Mouse (Mus musculus) midbrain, embryonic 16.5 days (tissue): Measurements from ENCODE around the gene Dmrt1. TPM values are rescaled to one million over a fixed set of nuclear protein-coding genes. Genes with fewer than 3 reads are reported as not detected.

Source experiments
- ATAC-seq: fragments of 200-750 bp; cut with Nextera tagmentation; 2 replicates; pipeline ENCODE4 v1.8.0; 2017; ENCODE audit warnings: moderate TSS enrichment
- H3K27ac ChIP-seq: fragments of 300-500 bp; sonication (generic); 2 replicates; pipeline ENCODE4 v1.5.1; 2014; ENCODE audit warnings: mild to moderate bottlenecking, low read length, mixed read lengths
- H3K27me3 ChIP-seq: fragments of 300-500 bp; sonication (generic); 2 replicates; pipeline ENCODE4 v1.6.1; 2014; ENCODE audit warnings: low read depth, low read length, mixed read lengths; ENCODE audit not compliant: control insufficient read depth, insufficient read depth
- H3K36me3 ChIP-seq: fragments of 300-500 bp; sonication (generic); 2 replicates; pipeline ENCODE4 v1.6.1; 2014; ENCODE audit warnings: mild to moderate bottlenecking, low read length, moderate library complexity, mixed read lengths; ENCODE audit not compliant: control insufficient read depth, insufficient read depth
- H3K4me1 ChIP-seq: fragments of 300-500 bp; sonication (generic); 2 replicates; pipeline ENCODE4 v1.6.1; 2014; ENCODE audit warnings: mild to moderate bottlenecking, low read length, mixed read lengths; ENCODE audit not compliant: control insufficient read depth, insufficient read depth
- H3K4me2 ChIP-seq: fragments of 300-500 bp; sonication (generic); 2 replicates; pipeline ENCODE4 v1.6.1; 2014; ENCODE audit warnings: mild to moderate bottlenecking, low read length, mixed read lengths
- H3K4me3 ChIP-seq: fragments of 300-500 bp; sonication (generic); 2 replicates; pipeline ENCODE4 v1.5.1; 2014; ENCODE audit warnings: low read depth, mild to moderate bottlenecking, low read length, moderate library complexity, mixed read lengths
- H3K9ac ChIP-seq: fragments of 300-500 bp; sonication (generic); 2 replicates; pipeline ENCODE4 v1.6.1; 2014; ENCODE audit warnings: low read depth, low read length, mixed read lengths
- H3K9me3 ChIP-seq: fragments of 300-500 bp; sonication (generic); replicated peaks from 2 replicates; pipeline ENCODE4 v1.6.1; 2014; ENCODE audit warnings: mild to moderate bottlenecking, low read length, mixed read lengths; ENCODE audit not compliant: control insufficient read depth, poor library complexity, severe bottlenecking
- WGBS: fragments of 180-500 bp; shearing (Covaris S2); extraction: QIAGEN DNeasy Blood & Tissue Kit; methylation state at CpG from one replicate; pipeline ENCODE4 v1.1.7; 2014; 5-methylcytosine and 5-hydroxymethylcytosine counted together
- polyA plus RNA-seq: library from polyadenylated mRNA; unstranded; fragments of >200 nt; fragmentation: Nextera tagmentation; extraction: Ambion mirVana; gene quantifications from 2 replicates; pipeline ENCODE4 v1.2.1, GENCODE M21; 2015

The Dmrt1 gene
- polyA plus RNA-seq, 1 experiment from 2014 or later = not detected

DNA sequence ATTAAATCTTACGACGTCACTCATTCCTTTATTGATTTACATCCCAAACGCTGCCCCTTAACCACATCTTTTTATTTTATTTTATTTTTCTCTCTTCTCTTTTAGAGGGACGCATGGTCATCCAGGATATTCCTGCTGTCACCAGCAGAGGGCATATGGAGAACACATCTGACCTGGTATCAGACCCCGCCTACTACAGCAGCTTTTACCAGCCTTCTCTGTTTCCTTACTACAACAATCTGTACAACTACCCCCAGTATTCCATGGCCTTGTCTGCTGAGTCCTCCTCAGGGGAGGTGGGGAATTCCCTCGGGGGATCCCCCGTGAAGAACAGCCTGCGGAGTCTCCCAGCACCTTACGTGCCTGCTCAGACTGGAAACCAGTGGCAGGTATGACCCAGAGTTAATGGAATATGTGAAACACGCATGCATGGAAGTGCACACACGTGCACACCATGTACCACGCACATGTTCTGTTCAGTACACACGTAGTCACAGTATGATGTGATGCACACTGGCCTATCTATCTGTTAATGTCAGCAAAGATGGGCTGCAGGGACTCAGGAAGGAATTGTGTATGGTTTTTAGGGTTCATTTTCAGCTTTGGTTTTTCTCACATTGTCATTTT is 40.4 kb downstream of the Dmrt1 start:
- H3K27me3 ChIP-seq = no peaks in the 10 kb centered on the region; the same call in 1 of the 2 replicates
- no peaks in the 10 kb centered on the region; the same call in 1 of the 2 replicates for H3K4me1 ChIP-seq
- no peaks in the 10 kb centered on the region for H3K9me3 ChIP-seq
- no peaks in the 10 kb centered on the region for H3K36me3 ChIP-seq
- H3K27ac ChIP-seq = no peak overlapping the region
- ATAC-seq = peak; percentile 85
- H3K9ac ChIP-seq = no peak overlapping the region
- H3K4me2 ChIP-seq = no peak overlapping the region
- H3K4me3 ChIP-seq = no peak overlapping the region
- WGBS = 37% methylated on average over 13 of the region's 13 CpGs

DNA sequence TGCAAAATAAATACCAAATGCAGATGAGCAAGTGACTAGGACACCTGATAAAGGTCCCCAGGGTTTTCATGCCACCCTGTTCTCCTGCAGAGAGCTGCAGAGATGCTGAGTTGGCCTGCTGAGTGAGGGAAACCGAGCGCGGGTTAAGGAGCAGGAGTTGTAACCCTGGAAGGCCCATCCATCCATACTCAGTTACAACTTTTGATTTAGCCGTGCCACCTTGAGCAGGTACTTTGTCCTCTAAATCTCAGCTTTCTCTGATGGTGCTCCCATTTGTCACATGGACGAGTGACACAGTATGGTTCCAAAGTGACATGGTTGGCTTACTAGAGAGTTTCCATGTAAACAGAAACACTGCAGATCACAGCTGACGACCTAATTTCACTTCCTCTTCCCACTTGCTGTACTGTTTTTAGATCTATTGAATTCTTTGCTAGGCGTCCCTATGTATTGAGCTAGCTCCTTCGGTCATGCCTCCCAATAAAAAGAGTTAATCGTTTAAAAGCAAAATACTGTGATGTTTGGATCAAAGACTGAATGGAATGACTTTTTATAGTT is 41.7 kb downstream of the Dmrt1 start:
- H3K9ac ChIP-seq = no peak overlapping the region
- no peak overlapping the region for H3K27ac ChIP-seq
- no peaks in the 10 kb centered on the region; the same call in 1 of the 2 replicates for H3K27me3 ChIP-seq
- no peaks in the 10 kb centered on the region for H3K36me3 ChIP-seq
- WGBS = 75% methylated on average over 9 of the region's 9 CpGs
- H3K4me2 ChIP-seq = no peak overlapping the region
- no peak overlapping the region for H3K4me3 ChIP-seq
- no peaks in the 10 kb centered on the region for H3K9me3 ChIP-seq
- H3K4me1 ChIP-seq = no peaks in the 10 kb centered on the region; the same call in 1 of the 2 replicates
- ATAC-seq = no peak

DNA sequence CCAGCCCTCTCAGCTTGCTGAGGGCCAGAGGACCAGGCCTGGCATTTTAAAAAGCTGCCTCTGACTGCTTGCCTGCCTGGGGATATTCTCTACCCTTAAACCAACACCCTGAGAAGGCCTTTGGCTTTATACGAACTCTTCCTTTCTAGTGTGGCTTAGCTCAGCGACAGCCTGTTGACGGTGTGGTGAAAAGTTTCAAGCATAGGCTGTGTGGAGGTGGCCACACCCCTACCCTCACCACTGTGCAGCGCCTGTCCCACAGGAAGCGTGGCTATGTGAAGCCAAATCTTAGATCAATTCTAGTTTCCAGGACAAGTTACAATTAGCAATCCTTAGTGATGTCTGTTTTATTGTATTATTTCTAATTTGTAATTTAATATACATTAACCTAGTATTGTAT is 44.9 kb downstream of the Dmrt1 start:
- H3K4me1 ChIP-seq = no peaks in the 10 kb centered on the region; the same call in 1 of the 2 replicates
- no peaks in the 10 kb centered on the region for H3K27me3 ChIP-seq
- no peak overlapping the region for H3K4me2 ChIP-seq
- no peak overlapping the region for H3K27ac ChIP-seq
- no peak overlapping the region for H3K9ac ChIP-seq
- H3K36me3 ChIP-seq = no peaks in the 10 kb centered on the region
- no peaks in the 10 kb centered on the region for H3K9me3 ChIP-seq
- H3K4me3 ChIP-seq = no peak overlapping the region
- no peak for ATAC-seq
- WGBS = 65% methylated on average over 5 of the region's 5 CpGs

DNA sequence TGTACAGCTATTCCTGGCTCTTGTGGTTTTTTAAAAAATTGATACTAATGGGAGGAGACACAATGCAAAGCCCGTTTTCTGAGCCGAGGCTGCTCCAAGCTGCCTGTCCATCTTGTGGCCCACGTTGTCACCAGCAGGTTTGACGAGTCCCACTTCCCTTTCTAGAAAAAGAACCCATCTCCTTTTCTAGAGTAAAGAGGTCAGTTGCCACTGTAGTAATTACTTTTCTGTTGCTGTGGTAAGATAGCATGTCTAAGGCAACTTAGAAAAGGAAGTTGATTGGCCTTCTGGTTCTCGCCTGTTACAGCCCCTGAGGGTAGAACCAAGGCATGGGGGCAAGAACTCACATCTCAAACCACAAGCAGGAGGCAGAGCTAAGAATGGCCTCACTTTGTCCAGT is 45.6 kb downstream of the Dmrt1 start:
- Histone ChIP-seq H3K36me3 (no peaks in the 10 kb centered on the region), H3K9me3 (no peaks in the 10 kb centered on the region), H3K9ac (no peak overlapping the region), H3K4me3 (no peak overlapping the region), H3K4me2 (no peak overlapping the region), H3K27ac (no peak overlapping the region), H3K4me1 (no peaks in the 10 kb centered on the region; the same call in 1 of the 2 replicates), H3K27me3 (no peaks in the 10 kb centered on the region)
- 83% methylated on average over 5 of the region's 5 CpGs for WGBS
- no peak for ATAC-seq

- no peak overlapping the region for H3K27ac ChIP-seq
- peaks cover 5% of the 10 kb centered on the region; the same call in 1 of the 2 replicates for H3K9me3 ChIP-seq
- H3K27me3 ChIP-seq = no peaks in the 10 kb centered on the region
- 87% methylated on average over 12 of the region's 12 CpGs for WGBS
- H3K4me3 ChIP-seq = no peak overlapping the region
- no peak for ATAC-seq
- no peak overlapping the region for H3K9ac ChIP-seq
- H3K36me3 ChIP-seq = no peaks in the 10 kb centered on the region
- H3K4me2 ChIP-seq = no peak overlapping the region
- no peaks in the 10 kb centered on the region for H3K4me1 ChIP-seq
Measured at GRCm38 (mm10) chr19:25564430-25564829, 59.0 kb downstream of the Dmrt1 start.

DNA sequence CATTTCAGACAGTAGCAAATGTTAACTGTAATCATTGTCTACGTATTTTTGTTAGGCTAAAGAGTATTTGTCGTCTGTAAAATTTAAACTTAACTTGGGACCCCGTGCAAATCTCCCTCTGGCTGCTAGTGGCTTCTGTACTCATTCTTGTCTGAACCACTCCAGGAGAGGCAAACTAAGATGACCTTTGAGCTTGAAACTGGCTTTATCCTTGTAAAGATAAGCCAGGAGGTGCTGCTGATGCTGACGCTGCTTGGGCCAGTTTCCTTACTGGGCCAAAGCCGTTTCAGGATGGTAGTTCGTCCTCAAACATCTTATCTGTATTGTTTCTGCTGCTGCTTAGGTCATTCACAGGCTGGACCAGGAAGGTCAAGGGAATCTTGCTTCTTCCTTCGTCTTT is 64.4 kb downstream of the Dmrt1 start:
- H3K9me3 ChIP-seq = no peaks in the 10 kb centered on the region
- H3K27ac ChIP-seq = no peak overlapping the region
- H3K27me3 ChIP-seq = no peaks in the 10 kb centered on the region
- H3K4me3 ChIP-seq = no peak overlapping the region
- H3K36me3 ChIP-seq = no peaks in the 10 kb centered on the region
- H3K9ac ChIP-seq = no peak overlapping the region
- H3K4me2 ChIP-seq = no peak overlapping the region
- 90% methylated on average over 7 of the region's 7 CpGs for WGBS
- no peaks in the 10 kb centered on the region for H3K4me1 ChIP-seq
- no peak for ATAC-seq

GRCm38 (mm10) chr19:25574431-25574830 is 69.0 kb downstream of the Dmrt1 start:
- Histone ChIP-seq H3K9me3 (no peaks in the 10 kb centered on the region), H3K4me2 (no peak overlapping the region), H3K27me3 (no peaks in the 10 kb centered on the region; the same call in 1 of the 2 replicates), H3K27ac (no peak overlapping the region), H3K36me3 (no peaks in the 10 kb centered on the region), H3K9ac (no peak overlapping the region), H3K4me3 (no peak overlapping the region), H3K4me1 (no peaks in the 10 kb centered on the region; the same call in 1 of the 2 replicates)
- 55% methylated on average over 10 of the region's 10 CpGs for WGBS
- ATAC-seq = no peak

DNA sequence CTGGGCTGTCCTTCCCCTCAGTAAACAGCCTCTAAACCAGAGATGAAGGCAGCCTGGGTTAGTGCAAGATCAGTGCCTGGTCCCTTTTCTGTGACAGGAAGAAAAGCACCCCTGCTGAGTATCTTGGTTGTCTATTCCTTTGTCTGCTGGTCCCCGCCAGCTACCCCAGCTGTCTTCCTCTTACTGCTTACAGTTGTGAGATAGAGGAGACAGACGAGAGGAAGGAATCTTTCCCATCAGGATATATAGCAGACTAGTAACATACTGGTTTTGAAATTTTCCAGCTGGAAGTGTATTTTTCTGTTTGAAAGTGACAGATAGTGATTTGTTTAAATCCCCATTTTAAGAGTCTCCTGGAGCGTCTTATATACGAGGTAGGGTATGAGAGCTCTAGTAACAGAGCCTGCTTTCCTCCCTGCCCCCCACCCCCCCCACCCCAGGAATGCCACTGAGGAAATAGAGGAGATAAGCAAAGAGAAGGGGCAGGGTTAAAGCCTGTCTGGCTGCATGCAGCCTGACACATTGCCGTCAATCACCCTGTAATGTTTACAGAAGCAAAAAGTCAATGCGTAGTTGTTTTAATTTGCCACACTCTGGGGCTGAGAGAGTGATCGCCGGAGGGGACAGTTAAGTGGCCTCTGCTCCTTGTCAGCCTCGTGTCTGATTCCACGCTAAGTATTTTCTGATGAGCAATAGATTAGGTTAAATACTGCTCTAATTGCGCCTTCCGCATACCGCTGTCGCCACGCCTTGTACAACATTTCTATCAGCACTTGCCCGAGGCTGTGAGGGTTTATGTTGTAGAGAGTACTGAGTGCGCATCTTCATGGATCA is 69.8 kb downstream of the Dmrt1 start:
- no peaks in the 10 kb centered on the region for H3K9me3 ChIP-seq
- H3K4me1 ChIP-seq = no peaks in the 10 kb centered on the region; the same call in 1 of the 2 replicates
- no peak overlapping the region for H3K27ac ChIP-seq
- no peaks in the 10 kb centered on the region for H3K36me3 ChIP-seq
- ATAC-seq = no peak
- no peaks in the 10 kb centered on the region; the same call in 1 of the 2 replicates for H3K27me3 ChIP-seq
- no peak overlapping the region for H3K9ac ChIP-seq
- peak overlapping the region; percentile 32 for H3K4me2 ChIP-seq
- WGBS = 19% methylated on average over 17 of the region's 17 CpGs
- H3K4me3 ChIP-seq = no peak overlapping the region

DNA sequence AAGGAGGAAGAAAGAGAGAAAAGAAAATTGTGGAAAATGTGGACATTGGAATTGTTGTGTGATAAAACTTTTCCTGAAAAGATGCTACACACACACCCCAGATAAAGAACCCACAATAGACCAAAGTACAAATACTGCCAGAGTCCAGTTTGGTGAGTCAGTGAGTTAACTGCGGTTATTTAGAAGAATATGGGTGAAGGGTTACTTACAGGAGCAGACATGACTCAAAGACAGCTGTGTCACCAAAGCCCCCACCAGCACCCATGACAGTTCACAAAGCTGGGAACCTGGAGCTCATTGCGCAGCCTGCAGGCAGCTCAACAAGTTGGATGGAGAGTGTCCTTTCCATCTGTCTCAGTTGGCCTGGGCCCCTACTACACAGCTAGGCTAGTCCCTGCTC is 72.9 kb downstream of the Dmrt1 start:
- Histone ChIP-seq H3K4me1 (no peaks in the 10 kb centered on the region; the same call in 1 of the 2 replicates), H3K4me3 (no peak overlapping the region), H3K27ac (no peak overlapping the region), H3K4me2 (no peak overlapping the region), H3K9me3 (no peaks in the 10 kb centered on the region), H3K36me3 (no peaks in the 10 kb centered on the region), H3K27me3 (no peaks in the 10 kb centered on the region; the same call in 1 of the 2 replicates), H3K9ac (no peak overlapping the region)
- 98% methylated on average over 2 of the region's 2 CpGs for WGBS
- no peak for ATAC-seq
